Mouse (Mus musculus) frontal cortex, postnatal 14 days (tissue): ENCODE data around the gene Kcns3.
A peak's percentile ranks its signal among the peaks of the same experiment; 100 is the strongest.

Experiments
- DNase-seq, 2 experiments: peaks; one replicate each; pipeline ENCODE4 v3.0.0; 2022; ENCODE audit warnings: low spot score in 2 of 2

Gene Kcns3

DNA sequence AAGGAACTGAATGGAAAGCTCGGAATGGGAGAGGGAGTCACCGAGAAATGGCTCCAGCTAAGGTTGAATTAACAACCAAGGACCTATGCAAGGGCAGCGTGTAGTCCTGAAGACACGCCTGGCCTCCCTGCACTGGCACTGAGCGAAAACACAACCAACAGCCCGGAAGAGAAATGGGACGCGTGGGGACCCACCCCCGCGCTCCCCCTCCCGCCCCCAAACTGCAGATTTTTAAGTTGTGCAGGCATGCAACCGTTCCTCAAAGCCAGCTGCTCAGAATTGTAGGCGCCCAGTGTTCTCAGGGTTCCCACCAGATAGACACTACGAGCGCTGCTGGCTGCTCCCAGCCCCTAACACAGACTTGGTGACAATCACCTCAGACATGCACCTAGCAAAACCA lies at the start of gene Kcns3:
Gene Kcns3 (minus strand): TSS at position 42 of the 400 bp plus-strand sequence.
- DNase-seq: no peak

DNA sequence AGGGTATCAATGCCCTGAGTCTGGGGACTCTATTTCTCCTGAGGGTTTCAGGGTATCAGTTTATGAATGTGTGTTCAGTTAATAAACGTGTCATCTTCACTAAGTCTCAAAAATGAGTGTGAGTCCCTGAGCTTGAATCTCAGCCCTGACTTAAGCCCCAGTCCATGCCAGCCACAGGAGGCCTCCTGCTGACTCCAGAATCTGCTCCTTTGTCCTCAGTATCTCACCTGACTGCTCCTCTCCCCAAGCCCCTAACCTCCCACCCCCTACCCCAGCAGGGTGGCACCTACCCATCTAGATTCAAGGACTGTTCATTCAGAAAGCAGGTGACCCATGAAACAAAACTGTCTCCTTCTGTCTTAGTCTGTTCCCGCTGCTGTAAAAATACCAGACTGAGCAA lies 47.7 kb upstream of the Kcns3 start:
- DNase-seq: no peak

DNA sequence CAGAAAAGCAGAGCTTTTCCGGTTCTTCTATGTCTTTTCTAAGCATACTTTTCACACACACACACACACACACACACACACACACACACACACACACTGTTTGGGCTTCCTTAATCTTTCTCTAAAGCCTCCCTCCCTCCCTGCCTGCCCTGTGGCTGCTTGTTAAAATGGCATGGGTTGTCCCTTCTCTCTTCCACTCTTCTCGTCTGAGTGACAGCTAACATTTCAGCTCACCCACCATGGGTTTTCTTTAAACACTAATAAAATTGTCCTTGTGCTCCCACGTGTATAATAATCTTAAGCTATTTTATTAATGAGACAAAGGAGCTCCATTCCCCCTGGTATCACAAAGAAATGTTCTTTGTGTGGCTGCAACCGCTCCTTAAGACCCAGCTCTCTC lies 47.2 kb upstream of the Kcns3 start:
- DNase-seq: no peak

DNA sequence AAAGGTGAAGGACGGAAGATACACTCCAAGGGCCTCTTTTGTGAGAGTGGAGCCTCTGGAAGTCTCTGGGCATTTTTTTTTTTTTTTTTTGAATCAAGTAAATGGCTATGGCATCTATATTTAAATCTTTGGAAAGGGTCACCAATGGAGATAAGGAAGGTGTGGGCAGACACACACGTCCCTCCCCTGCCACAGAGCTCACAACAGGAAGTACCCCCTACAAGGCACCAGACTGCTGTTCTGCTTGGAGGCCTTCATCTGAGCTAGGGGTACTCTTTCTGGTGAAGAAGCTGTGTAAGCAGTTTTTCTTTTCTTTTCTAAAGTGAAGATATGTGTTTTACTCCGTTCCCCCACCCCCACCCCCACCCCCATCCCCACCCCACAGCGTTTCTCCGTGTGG lies 46.0 kb upstream of the Kcns3 start:
- no peak for DNase-seq

DNA sequence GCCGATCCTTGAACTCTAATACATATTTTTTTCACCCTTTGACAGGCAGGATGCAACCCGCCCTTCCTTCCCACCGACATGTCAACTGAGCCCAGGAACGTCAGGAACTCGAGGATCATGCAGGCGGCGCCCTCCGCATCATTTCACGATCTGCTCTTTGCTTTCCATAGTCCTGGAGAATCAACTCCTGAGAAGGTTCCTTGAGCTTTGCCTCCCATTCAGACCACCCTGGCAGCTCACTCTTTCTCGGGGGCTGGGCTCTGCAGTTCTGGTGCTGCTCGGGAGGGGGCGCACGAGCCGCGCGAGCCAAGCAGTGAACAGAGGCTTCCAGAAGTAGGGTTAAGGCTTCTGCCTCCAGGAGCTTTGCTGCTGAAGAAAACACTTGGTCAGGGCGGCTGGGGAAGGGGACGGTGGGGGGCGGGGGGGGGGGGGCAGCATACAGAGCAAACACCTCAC lies 45.3 kb upstream of the Kcns3 start:
- peak; percentile 29 to 65 for DNase-seq

DNA sequence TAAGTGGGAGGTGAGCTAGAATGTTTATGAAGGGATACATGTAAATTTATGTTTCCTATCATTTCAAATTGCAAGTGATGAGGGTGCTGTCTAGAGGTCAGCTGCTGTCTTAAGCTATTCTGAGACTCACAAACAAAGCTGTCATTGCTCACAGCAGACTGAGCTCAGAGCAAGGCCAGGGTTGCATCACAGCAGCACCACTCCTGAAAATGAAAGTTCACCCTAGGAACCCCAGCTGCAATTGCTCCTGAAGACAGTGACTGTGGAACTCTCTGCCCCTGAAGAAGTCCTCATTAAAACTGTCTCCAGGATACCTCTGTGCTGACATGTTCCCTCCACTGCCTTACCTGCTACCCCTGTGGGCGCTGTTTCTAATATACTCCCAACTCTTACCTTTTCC lies 44.2 kb upstream of the Kcns3 start:
- no peak for DNase-seq

DNA sequence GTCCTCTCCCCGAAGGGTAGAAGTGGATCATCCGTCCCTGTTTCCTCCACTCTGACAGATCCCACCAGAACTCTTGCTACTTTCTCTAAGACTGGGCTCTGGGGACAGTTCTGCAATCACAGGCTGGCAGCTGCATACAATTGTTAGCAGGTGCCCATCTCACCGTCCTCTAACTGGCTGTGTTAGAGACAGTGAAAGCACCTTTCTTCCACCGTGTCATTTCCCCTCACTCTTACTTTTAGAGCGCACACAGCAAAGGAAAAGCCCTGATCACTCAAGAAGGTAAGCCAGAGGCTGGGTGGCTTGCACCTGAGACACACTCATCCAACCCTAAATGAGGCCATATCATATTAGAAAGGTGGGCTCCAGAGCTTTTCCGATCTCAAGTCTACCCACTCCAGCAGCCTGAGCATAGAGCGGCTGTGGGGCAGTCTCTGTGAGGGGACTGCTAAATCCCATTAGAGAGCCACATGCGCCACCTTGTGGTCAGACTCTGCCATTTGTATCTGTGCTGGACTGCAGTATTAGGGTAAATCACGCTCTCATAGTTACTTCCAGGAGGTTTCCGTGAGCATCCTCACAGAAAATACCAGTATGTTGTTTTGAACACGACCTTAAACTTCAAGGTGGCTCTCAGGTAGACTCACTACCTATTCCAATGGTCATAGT lies 27.8 kb upstream of the Kcns3 start:
- peak; percentile 71 to 91 for DNase-seq

DNA sequence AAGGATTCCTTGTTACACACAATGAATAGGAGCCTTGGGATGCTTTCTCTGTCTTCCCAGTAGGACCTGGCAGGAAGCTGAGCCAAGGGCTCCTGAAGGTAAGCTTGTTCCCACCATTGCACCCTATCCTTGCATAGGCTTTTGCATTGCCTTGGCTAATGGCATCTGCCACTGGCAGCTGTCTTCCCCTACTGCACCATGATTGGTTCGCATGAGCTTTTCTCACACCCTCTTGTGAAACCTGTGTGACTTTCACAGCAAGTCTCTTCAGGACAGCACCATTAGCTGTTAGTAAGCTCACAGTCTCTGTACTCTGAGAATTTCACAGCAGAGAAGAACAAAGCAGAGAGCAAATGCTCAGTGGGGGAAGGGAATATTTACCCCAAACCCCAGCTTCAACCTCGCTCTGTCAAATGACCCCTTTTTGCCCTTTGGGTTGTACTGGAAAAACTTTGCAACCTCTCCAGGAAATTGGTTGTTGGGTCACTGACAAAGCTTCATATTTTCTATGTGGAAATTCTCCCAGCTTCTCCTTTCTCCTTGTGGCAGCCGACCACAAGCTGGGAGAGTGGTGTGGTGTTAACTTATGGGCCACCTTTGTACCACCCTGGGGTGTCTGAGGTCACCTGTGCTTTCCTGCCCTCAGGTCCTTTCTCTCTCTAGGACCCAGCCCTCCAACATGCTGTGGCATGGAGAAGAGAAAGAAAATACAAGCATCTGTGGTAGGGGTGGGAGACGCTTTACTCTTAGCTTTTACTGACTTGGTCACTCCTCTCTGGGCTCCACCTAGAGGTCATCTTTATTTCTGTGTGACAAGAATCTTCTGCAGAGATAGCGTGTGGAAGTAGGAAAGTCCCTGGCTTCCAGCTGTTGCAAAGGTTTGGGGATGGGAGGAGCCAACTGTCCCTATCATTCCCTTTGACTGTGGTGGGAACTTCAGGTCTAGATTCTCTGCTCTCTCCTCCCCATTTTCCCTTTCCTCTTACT lies 26.8 kb upstream of the Kcns3 start:
- no peak for DNase-seq

DNA sequence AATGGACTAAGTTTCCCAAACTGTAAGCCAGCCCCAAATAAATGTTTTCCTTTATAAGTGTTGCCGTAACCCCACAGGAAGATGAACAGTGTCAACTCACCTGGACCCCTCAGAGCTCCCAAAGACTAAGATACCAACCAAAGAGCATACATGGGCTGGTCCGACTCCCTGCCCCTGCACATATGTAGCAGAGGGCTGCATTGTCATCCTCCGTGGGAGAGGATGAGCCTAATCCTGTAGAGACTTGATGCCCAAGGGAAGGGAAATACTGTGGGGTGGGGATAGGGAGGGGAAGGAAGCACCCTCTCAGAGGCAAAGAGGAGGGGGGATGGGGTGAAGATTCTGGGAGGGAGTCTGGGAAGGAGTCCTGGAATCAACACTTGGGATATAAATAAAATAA lies 7.8 kb upstream of the Kcns3 start:
- DNase-seq: no peak

DNA sequence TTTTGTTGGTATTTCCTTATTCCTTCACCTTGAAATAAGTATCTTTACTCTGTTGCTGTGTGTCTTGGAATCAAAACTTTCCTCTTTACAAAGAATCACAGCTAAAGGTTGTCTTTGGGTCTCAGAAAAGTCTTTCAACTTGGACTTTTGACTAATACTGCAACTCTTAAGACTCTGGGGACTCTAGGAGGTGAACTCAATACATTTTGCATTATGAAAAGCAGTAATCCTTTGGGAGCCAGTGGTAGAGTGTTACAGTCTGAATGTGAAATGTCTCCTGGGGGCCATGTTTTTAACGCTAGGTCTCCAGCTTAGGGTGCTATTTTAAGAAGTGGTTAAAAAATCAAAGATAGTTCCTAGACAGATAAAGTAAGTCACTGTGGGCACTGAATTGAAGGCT lies 4.3 kb upstream of the Kcns3 start:
- DNase-seq: no peak

DNA sequence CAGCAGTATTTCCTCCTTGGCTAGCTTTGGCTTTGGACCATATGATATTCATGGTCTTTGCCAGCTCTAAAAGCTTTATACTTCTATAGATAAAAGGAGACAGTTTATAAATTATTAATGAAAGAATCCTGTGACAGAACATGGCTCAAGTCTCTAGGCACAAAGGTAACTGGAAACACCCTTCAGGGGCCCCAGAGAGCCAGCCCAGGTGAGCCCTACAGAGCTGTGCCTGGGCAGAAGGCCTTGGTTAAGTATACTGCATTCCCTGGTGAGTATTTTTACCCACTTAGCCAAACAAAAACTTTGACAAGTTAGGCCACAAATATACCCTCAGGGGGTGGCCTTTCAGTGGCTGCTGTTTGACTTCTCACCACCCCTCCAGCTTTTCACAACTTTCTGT lies 2.7 kb upstream of the Kcns3 start:
- no peak for DNase-seq

DNA sequence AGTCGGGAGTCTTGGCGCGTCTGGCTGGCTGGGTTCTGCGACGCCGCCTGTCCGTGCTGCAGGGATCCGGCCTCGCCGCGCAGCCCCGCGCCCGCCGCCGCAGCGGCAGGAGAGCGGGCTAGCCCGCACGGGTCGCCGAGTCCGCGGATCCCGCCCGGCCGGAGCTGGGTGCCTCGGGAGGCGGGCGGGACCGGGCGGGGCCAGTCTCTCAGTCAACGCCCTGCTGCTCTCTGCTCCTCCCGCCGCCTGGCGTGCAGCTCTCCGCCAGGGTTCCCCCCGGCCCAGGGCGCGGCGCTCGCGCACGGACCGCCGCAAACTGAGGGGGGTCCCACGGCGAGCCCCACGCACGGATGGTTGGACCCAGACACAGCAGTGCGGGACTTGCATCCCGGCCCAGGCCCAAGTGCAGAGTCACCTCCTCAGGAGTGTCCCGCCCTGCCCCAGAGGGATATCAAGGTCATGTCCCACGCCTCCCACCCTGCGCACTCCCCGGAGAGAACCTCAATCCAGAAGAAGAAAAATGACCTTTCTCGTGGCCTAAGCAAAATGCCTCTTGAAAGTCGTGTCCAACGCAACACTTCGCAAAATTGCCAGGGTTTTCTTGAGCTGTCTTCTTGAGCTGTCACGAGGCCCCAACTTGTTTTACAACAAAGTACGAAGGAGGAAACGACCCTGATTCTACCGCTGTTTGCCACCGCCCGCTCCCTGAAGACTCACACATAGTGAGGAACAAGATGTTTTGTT lies 492 bp downstream of the Kcns3 start:
- DNase-seq: peak; percentile 6 to 15

DNA sequence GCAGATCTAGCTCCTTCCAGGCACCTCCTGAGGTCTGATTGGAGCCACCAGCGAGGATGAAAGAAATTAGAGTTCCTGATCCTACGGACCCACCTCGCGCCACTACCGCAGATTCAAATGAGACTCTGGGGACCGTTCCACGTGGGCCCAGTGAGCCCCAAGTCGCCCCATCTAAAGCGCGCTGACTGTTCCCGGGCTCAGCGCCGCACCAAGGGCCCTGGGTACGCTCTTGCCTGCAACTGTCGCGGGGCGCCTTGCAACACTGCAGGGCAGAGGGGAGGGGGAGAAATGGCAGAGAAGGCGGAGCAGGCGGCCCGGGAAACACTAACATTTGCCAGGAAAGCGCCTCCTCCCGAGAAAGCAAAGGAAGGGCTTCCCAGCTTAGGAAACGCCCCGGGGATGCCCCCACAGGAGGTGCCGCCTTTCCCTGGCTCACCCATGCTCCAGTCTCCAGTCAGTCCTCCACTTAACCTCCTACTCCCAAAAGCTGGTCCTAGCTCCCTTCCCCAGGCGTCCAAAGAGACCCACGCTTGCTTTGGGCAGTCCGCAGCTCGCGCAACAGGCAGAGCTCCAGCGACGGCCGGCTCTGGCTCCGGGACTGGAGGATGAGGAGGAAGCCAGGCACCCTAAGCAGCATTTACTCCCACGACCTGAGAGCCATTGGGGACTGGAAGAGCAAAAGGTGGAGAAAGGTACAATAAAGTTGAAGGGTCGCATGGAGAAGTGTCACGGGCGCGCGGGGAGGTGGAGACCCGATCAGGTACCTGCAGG lies 1.2 kb downstream of the Kcns3 start:
- DNase-seq: peak; percentile 13 to 23

DNA sequence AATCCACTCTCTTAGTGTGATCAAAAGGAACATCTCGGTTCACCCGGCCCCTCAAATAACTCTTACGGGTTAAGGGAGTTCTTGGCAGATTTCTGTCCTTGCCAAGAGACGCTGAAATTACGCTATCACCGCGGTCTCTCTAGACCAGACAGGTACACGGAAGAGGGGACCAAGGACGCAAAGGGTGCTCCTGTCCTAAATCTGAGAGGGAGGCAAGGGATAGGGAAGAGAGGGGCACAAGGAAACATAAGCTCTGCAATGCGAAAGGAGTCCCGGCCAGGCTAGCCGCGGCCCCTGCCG lies 1.8 kb downstream of the Kcns3 start:
- DNase-seq: no peak

DNA sequence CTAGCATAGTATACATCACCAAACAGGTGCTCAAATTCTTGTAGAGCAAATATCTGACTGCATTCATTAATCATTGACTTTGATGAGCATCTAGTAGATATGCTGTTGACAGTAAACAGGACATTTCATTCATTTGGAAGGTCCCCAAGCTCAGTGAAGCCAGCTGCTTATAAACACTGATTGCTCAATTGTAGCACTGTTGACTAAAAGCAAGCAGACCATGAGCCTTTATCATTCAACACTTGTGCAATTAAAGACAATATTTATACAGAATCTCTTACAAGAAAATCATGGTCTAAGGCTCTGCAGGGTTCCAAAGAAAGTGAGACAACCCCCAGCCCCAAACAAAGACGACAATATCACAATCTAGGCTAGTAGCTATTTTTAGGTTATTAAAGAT lies 6.0 kb downstream of the Kcns3 start:
- no peak for DNase-seq

DNA sequence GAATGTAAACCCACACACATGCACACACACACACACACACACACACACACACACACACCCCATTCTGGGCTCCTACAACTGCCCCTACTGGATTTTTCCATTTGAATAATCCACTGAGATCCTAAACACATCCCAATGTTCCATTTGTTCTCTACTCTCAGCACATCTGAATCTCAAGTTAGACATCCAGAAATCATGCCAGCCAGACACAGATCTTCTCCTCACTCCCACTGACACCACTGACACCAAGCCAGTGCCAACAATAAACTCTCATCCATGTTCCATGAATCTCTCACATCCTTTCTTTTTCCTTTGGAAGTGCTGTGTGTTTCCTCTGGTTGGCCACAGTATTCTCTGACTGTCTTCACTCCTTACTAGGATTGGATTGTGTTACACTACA lies 18.4 kb downstream of the Kcns3 start:
- DNase-seq: no peak

DNA sequence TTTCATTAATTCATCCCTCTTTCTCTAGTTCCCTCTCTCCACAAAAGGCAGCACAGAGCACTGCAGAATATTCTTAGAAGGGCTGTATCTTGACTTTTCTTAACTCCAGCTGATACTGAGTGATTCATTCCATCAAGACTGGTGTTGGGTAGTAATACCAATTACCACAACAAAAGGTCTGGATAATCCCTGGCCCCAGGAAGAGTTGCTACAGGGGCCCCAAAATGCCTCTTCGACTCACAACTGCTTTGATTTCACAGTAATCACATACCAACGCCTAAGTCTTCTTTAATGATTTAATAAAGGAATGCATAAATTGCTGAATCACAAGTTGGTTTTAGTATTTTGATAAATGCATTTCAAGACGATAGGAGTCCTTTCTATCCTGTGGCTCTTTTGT lies 21.7 kb downstream of the Kcns3 start:
- no peak for DNase-seq

DNA sequence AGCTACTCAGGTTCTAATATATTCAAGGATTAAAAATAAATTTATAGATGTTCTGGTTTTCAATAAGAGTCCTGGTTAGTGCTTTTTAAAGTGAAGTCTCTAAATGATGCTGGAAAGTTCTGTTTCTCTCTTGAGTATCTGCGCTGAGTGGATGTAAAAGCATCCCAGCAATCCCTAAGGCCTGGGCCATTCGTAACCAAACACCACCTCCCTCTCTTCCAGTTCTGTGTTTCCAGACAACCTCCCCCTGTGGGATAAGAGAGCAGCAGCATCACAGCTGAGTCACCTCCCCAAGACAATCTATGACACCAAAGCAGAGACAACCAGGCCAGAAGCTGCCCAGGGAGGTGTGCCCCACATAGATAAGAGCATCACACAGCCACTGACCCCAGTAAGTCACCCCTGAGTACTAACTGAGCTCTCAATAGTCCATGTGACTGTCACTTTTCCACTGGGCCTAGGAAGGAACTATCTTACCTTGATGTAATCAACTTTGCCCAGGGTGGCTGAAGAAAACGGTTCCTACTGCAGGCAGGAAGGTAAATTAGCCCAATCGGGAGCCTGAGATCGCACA lies 24.6 kb downstream of the Kcns3 start:
- DNase-seq: no peak

DNA sequence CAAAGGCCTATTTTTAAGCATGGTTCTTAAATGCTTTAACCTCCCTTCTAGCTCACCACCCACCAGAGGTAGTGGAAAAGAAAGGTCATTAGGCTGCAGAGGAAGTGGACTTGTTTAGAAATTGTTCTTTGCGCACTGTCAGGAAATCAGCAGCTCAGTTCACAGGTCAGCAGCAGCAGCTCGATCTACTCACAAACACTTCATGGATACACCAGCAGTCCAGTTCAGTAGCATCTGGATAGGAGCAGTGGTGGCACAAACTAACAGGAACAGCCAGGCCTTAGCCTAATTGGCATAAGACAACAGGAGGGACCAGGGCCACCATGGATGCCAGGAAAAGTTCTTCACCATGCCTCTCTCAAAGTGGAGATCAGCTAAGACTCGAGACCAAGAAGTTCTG lies 49.3 kb downstream of the Kcns3 start:
- DNase-seq: no peak

DNA sequence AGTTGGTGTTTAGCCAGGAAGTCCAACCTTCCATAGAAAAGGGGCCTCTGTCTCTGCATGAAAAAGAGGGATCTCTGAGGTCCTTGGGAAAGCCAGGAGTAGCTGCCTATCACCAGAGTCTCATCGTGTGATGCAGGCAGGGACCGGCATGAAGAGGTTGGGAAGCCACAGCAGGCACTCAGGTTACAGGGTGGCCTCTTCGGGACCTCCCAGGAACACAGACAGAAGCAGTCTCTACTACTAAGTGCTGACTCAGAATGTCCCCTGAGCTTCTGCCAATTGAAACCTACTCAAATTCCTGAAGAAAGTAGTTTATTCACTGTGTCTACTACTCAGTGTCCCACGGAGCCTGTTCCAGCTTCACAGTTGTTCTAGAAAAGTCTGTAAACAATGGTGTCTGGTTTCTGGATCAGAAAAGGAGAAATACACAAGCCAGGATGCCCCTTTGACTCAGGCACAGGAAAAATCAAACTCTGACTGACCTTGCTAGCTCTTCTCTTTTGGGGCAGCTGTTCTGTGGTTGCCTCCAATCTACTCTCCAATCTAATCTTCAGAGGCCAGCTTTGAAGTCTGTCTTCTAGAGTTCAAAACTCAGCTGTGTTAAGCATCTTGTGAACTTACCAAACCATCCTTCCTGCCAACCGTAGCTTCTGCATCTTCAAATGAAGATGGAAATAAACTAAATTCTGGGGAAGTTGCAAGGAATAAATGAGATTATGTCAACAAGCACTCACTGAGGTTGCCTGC lies 62.1 kb downstream of the Kcns3 start:
- no peak for DNase-seq

DNA sequence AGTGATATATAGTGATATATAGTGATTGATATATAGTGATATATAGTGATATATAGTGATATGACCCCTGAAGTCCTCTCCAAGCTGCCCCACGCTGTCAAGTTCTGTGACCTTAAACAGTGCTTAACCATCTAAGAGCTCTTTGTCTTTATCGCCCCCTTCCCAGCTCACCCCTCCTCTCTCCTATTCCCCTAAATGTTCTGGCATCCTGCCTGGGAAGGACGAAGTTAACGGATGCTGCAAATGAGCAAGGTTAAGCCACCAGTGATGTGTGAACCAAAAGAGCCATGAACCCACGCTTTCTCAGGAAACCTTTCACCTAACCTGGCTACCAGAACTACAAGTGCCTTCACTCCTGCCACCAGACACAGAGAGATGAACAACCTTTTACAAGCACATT lies 64.0 kb downstream of the Kcns3 start:
- DNase-seq: no peak
